Mouse (Mus musculus) midbrain, embryonic 11.5 days (tissue): ENCODE data around the gene Rab3d. TPM values are rescaled to one million over a fixed set of nuclear protein-coding genes. Genes with fewer than 3 reads are reported as not detected.

ENCODE experiments used
- ATAC-seq: fragments of 200-750 bp; cut with Nextera tagmentation; 2 replicates; pipeline ENCODE4 v1.8.0; 2017; ENCODE audit warnings: moderate TSS enrichment, moderate library complexity; ENCODE audit not compliant: low FRiP score
- DNase-seq: peaks from one replicate; pipeline ENCODE4 v3.0.0; 2015; ENCODE audit warnings: low spot score; ENCODE audit errors: missing footprints
- H3K27ac ChIP-seq: fragments of 300-500 bp; sonication (generic); 2 replicates; pipeline ENCODE4 v1.5.1; 2014; ENCODE audit warnings: low read depth, low read length
- H3K27me3 ChIP-seq: fragments of 300-500 bp; sonication (generic); 2 replicates; pipeline ENCODE4 v1.6.1; 2014; ENCODE audit warnings: mild to moderate bottlenecking, low read length, moderate library complexity, mixed read lengths; ENCODE audit not compliant: control insufficient read depth, insufficient read depth
- H3K36me3 ChIP-seq: fragments of 300-500 bp; sonication (generic); 2 replicates; pipeline ENCODE4 v1.6.1; 2014; ENCODE audit warnings: mild to moderate bottlenecking, low read length, moderate library complexity, mixed read lengths; ENCODE audit not compliant: control insufficient read depth, insufficient read depth
- H3K4me1 ChIP-seq: fragments of 300-500 bp; sonication (generic); 2 replicates; pipeline ENCODE4 v1.6.1; 2014; ENCODE audit warnings: low read length; ENCODE audit not compliant: control insufficient read depth, insufficient read depth
- H3K4me2 ChIP-seq: fragments of 300-500 bp; sonication (generic); 2 replicates; pipeline ENCODE4 v1.6.1; 2014; ENCODE audit warnings: mild to moderate bottlenecking, moderate library complexity
- H3K4me3 ChIP-seq: fragments of 300-500 bp; sonication (generic); 2 replicates; pipeline ENCODE4 v1.5.1; 2014; ENCODE audit warnings: low read depth, low read length
- H3K9ac ChIP-seq: fragments of 300-500 bp; sonication (generic); 2 replicates; pipeline ENCODE4 v1.6.1; 2014; ENCODE audit warnings: low read length
- H3K9me3 ChIP-seq: fragments of 300-500 bp; sonication (generic); 2 replicates; pipeline ENCODE4 v1.6.1; 2016; ENCODE audit warnings: low read length; ENCODE audit not compliant: control insufficient read depth
- WGBS: fragments of 180-500 bp; shearing (Covaris S2); extraction: QIAGEN DNeasy Blood & Tissue Kit; methylation state at CpG from one replicate; pipeline ENCODE4 v1.1.7; 2014; 5-methylcytosine and 5-hydroxymethylcytosine counted together
- polyA plus RNA-seq: library from polyadenylated mRNA; unstranded; fragments of >200 nt; fragmentation: Nextera tagmentation; extraction: Ambion mirVana; gene quantifications from 2 replicates; pipeline ENCODE4 v1.2.1, GENCODE M21; 2014

Rab3d gene
- polyA plus RNA-seq, 1 experiment from 2014 or later = 9.1 TPM

DNA sequence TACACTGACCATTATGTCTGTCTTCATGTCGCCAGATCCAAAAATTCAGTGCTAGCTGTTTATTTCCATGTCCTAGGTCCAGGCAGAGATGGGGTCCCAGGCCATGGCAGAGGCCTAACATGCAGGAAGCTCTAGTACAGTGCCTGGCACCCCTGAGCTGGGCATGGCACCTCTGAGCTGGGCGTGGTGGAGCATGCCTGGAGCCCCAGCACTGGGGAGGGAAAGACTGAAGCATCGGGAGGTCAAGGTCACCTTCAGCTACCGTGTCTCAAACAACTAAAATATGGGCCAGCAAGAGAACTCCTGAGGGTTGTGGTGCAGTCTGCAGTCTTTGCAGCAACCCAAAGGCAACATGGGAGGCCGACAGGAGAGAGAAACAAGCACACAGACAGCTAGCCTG is 40.4 kb upstream of the Rab3d start:
- Histone ChIP-seq H3K4me3 (no peak overlapping the region), H3K27ac (no peak overlapping the region), H3K4me2 (no peak overlapping the region), H3K36me3 (no peaks in the 10 kb centered on the region), H3K4me1 (peaks cover 34% of the 10 kb centered on the region), H3K9me3 (no peaks in the 10 kb centered on the region), H3K27me3 (peaks cover 37% of the 10 kb centered on the region), H3K9ac (no peak overlapping the region)
- 87% methylated on average over 5 of the region's 5 CpGs for WGBS
- ATAC-seq (no peak), DNase-seq (no peak)

- WGBS = under 1% methylated on average over 53 of the region's 54 CpGs
These were observed 37.7 kb upstream of the Rab3d start, which contains the start of gene Swsap1 for GRCm38 (mm10) chr9:21955570-21956281. TSS of gene Swsap1 (plus strand) at chr9:21955755.

GRCm38 (mm10) chr9:21955225-21955569 is 37.2 kb upstream of the Rab3d start:
- H3K9ac ChIP-seq = peak overlapping the region; percentile 85
- H3K4me2 ChIP-seq = peak overlapping the region; percentile 65
- H3K27me3 ChIP-seq = peaks cover 7% of the 10 kb centered on the region
- H3K4me1 ChIP-seq = peaks cover 10% of the 10 kb centered on the region
- no peak for DNase-seq
- peak overlapping the region; percentile 73 for H3K4me3 ChIP-seq
- H3K9me3 ChIP-seq = no peaks in the 10 kb centered on the region
- H3K27ac ChIP-seq = peak overlapping the region; percentile 77; the same call in 1 of the 2 replicates
- ATAC-seq = peak; percentile 60
- WGBS = 2% methylated on average over 18 of the region's 18 CpGs
- no peaks in the 10 kb centered on the region for H3K36me3 ChIP-seq

More at GRCm38 (mm10) chr9:21955570-21956281, 37.7 kb upstream of the Rab3d start, which contains the start of gene Swsap1:
- DNase-seq = peak; percentile 100
- H3K27ac ChIP-seq = peak within 1 kb of the TSS; percentile 77
- H3K4me3 ChIP-seq = peak within 1 kb of the TSS; percentile 73
- peaks cover 14% of the 10 kb centered on the region for H3K4me1 ChIP-seq
- H3K9me3 ChIP-seq = no peaks in the 10 kb centered on the region
- ATAC-seq = peak; percentile 98
- H3K4me2 ChIP-seq = peak within 1 kb of the TSS; percentile 65
- H3K27me3 ChIP-seq = peaks cover 12% of the 10 kb centered on the region
- no peaks in the 10 kb centered on the region for H3K36me3 ChIP-seq
- peak within 1 kb of the TSS; percentile 85 for H3K9ac ChIP-seq

DNA sequence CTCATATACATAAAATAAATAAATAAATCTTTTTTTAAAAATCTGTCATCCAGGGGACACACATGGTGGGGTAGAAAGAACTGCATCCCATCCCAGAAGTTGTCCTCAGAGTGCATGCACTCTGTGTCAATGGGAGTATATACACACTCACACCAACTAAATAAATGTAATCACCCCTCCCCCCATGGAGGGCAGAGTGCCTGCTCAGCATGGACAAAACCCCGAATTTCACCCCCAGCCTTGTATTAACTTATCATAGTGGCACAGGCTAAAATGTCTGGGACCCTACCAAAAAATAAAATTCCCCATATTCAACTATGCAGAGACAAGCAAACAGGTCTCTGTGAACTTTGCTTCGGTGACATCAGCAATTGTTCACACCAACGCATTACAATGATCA is 36.6 kb upstream of the Rab3d start:
- peaks cover 10% of the 10 kb centered on the region for H3K4me1 ChIP-seq
- H3K36me3 ChIP-seq = no peaks in the 10 kb centered on the region
- no peak overlapping the region for H3K9ac ChIP-seq
- H3K4me3 ChIP-seq = no peak overlapping the region
- H3K27ac ChIP-seq = no peak overlapping the region
- DNase-seq (no peak), ATAC-seq (no peak)
- 79% methylated on average over 3 of the region's 3 CpGs for WGBS
- H3K4me2 ChIP-seq = no peak overlapping the region
- no peaks in the 10 kb centered on the region for H3K9me3 ChIP-seq
- H3K27me3 ChIP-seq = peaks cover 2% of the 10 kb centered on the region; the same call in 1 of the 2 replicates

GRCm38 (mm10) chr9:21953600-21953999 is 35.6 kb upstream of the Rab3d start:
- no peaks in the 10 kb centered on the region for H3K27me3 ChIP-seq
- no peaks in the 10 kb centered on the region for H3K9me3 ChIP-seq
- H3K4me1 ChIP-seq = peaks cover 10% of the 10 kb centered on the region
- DNase-seq (peak; percentile 89), ATAC-seq (no peak)
- H3K4me3 ChIP-seq = no peak overlapping the region
- no peak overlapping the region for H3K9ac ChIP-seq
- H3K27ac ChIP-seq = no peak overlapping the region
- no peaks in the 10 kb centered on the region for H3K36me3 ChIP-seq
- WGBS = 3% methylated on average over 3 of the region's 3 CpGs
- H3K4me2 ChIP-seq = no peak overlapping the region

- H3K27ac ChIP-seq = no peak overlapping the region
- H3K9ac ChIP-seq = no peak overlapping the region
- H3K36me3 ChIP-seq = no peaks in the 10 kb centered on the region
- DNase-seq = peak; percentile 79
- H3K4me1 ChIP-seq = peaks cover 15% of the 10 kb centered on the region
- H3K4me2 ChIP-seq = no peak overlapping the region
- no peak for ATAC-seq
- WGBS = 79% methylated on average over 3 of the region's 3 CpGs
- H3K9me3 ChIP-seq = no peaks in the 10 kb centered on the region
- no peaks in the 10 kb centered on the region for H3K27me3 ChIP-seq
- no peak overlapping the region for H3K4me3 ChIP-seq
These were observed 34.0 kb upstream of the Rab3d start for GRCm38 (mm10) chr9:21951977-21952376.

GRCm38 (mm10) chr9:21950322-21950721 is 32.3 kb upstream of the Rab3d start:
- Histone ChIP-seq H3K9ac (no peak overlapping the region), H3K4me2 (no peak overlapping the region), H3K4me3 (no peak overlapping the region), H3K4me1 (peaks cover 14% of the 10 kb centered on the region), H3K27me3 (no peaks in the 10 kb centered on the region), H3K36me3 (no peaks in the 10 kb centered on the region), H3K9me3 (no peaks in the 10 kb centered on the region), H3K27ac (no peak overlapping the region)
- ATAC-seq (no peak), DNase-seq (peak; percentile 99)
- WGBS = 21% methylated on average over 11 of the region's 11 CpGs

DNA sequence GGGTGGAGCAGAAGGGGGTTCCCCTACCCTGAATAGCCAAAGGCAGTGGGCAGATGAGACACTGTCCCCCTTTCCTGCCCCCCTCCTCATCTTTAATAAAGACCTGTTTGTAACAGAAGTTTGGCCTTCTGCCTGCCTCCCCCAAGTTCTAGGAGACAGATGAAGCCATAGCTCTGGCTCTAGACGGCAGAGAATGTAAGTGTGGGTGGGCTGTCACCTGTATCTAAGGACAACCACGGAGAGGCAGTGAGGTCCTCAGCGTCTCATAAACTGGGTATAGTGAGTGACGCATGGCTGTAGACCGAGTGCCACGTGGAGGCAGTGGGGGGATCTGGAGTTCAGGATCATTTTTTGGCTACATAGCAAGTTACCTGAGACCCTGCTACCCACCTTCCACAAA is 30.8 kb upstream of the Rab3d start:
- H3K4me2 ChIP-seq = no peak overlapping the region
- H3K4me1 ChIP-seq = peaks cover 12% of the 10 kb centered on the region
- DNase-seq (peak; percentile 45), ATAC-seq (no peak)
- no peak overlapping the region for H3K27ac ChIP-seq
- WGBS = 59% methylated on average over 6 of the region's 6 CpGs
- H3K9ac ChIP-seq = no peak overlapping the region
- H3K36me3 ChIP-seq = no peaks in the 10 kb centered on the region
- no peaks in the 10 kb centered on the region for H3K27me3 ChIP-seq
- no peak overlapping the region for H3K4me3 ChIP-seq
- no peaks in the 10 kb centered on the region for H3K9me3 ChIP-seq

DNA sequence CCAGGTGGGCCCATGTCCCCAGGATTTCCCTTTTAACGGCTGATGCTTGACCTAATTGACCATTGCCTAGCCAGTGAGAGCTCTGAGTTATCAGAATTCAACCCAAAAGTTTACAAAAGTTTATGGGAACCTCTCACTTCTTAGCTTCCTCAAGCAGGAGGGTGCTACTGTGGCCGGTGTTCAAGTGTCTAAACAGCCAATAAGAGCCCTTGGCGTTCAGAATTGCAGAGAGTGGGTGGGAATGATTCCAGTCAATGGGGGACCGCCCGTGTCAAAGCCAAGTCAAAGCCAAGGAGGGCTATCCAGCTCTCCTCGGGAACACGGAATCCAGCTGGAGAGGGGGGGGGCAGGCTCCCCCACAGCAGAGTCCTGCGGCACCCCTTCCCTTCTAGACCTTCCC is 30.2 kb upstream of the Rab3d start:
- H3K4me3 ChIP-seq = no peak overlapping the region
- H3K9me3 ChIP-seq = no peaks in the 10 kb centered on the region
- no peaks in the 10 kb centered on the region for H3K36me3 ChIP-seq
- H3K9ac ChIP-seq = no peak overlapping the region
- no peaks in the 10 kb centered on the region for H3K27me3 ChIP-seq
- ATAC-seq = no peak
- 61% methylated on average over 8 of the region's 8 CpGs for WGBS
- no peak overlapping the region for H3K27ac ChIP-seq
- peaks cover 8% of the 10 kb centered on the region; the same call in 1 of the 2 replicates for H3K4me1 ChIP-seq
- no peak overlapping the region for H3K4me2 ChIP-seq
- peak; percentile 56 for DNase-seq
